Mouse (Mus musculus): ENCODE measurements at regions not wholly inside any gene's neighbourhood (a gene's known extent, or its start where the extent isn't known, plus 50 kb on each side); places are given as distances from the start of the nearest gene placed in this dataset.

GRCm38 (mm10) chr2:57613243-57613642, 375.8 kb downstream of the Gpd2 start:
- no peak for DNase-seq (ENCODE audit: low spot score)

DNA sequence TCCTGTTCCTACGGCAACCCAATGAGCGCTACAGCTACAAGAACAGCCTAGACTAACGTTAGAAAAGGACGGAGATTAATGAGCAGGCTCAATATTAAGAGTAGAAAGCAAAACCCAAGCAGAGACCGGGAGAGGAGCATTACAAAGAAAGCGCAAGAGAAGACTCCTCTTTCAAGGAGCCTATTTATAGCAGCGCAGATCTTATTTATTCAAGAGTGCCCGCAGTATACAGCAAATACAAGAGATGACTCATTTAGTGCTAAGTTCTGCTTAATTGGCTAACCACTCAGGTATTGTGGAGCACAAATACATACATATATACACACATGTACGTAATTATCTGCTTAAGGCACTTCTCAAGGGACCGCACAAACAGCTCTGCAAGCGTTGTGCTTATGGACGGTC, 377.2 kb downstream of the Gpd2 start:
- DNase-seq (ENCODE audit: low spot score) = no peak

GRCm38 (mm10) chr2:57616525-57617225, 379.2 kb downstream of the Gpd2 start:
- peak; percentile 3 for DNase-seq (ENCODE audit: low spot score)

DNA sequence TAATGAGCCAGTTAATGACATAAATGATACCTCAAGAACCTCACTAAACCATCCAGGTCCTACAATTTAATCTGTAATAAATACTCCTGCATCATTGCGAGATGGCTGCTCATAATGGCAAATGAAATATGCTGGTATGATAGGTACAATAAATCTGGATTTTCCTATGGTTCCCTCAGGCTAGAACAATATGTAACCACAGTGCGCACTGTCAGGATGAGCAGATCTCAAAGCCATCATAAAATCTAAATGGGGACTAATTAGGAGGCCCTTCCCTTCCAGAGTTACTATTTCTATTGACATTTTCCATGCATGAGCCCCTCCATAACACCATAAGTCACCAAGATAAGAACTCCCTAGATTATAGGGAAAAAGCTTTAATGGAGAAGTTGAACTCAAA, 379.8 kb downstream of the Gpd2 start:
- no peak for DNase-seq (ENCODE audit: low spot score)

- no peak for DNase-seq (ENCODE audit: low spot score)
Observed at GRCm38 (mm10) chr2:57644117-57644516, 353.6 kb upstream of the Galnt5 start.

DNA sequence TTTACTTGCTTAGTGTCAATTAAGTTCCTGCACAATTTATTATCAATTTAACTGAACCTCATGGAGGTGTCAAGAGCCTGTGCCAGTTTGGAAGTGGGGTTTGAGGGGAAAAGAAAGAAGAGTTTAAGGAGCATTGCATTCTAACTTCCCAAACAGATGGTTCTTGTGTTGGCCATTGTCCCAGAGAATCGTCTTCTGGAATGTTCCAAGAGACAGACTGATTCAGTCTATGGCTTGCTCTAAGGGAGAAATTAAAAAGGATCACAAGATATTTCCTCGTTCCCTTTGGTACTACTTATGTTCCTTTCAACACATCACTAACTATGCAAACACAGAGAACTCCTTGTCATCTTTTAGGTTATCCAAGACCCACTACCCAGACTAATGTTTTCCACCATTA, 353.1 kb upstream of the Galnt5 start:
- DNase-seq (ENCODE audit: low spot score) = no peak

GRCm38 (mm10) chr2:57649002-57649401, 348.7 kb upstream of the Galnt5 start:
- DNase-seq (ENCODE audit: low spot score) = no peak

DNA sequence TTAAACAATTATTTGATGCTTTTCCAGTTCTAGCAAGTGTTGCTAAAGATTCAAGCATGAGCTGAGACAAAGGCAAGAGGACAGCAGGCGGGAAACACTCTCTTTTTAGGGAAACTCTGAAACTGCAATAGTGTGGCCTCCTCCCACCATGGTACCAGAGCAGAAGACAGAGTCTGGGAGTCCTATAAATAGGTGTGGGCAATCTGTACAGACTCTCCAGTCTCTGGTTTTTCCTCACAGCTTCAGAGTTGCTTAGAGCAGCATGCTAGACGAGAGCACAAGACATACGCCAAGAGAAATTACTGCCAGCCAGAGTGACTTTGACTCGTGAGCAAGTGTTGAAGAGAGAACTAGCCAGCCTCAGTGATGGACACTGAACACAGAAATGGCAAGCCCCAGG, 340.3 kb upstream of the Galnt5 start:
- no peak for DNase-seq (ENCODE audit: low spot score)

- DNase-seq (ENCODE audit: low spot score) = no peak
Observed at GRCm38 (mm10) chr2:57661838-57662237, 335.8 kb upstream of the Galnt5 start.

DNA sequence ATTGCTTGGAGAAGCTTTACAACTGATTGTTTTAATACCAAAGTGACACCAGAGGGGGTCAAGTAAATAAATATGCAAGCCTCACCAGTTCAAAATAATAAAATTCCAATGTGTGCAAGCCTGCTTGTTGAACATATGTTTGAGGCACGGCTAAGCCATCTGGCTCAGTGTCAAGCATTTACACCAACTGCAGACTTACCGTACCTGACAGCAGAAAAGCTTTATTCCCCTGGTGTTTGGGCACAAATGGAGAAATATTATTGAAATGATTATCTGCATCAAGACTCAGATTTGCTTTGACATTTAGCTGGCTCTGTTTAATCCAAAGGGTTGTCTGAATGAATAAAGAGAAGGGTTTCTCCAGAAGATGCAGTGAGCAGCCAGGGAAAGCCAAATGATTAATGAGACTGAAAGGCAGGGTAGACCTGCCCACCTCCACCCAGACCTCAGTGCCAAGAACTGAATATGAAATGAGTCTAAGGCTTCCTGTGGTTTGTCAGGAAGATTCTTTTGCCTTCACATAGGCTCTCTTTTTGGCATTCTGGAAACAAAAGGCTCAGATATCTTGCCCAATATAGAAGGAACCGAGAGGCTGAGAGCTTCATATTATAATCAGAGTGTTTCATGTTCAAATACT, 325.6 kb upstream of the Galnt5 start:
- no peak for DNase-seq (ENCODE audit: low spot score)

DNA sequence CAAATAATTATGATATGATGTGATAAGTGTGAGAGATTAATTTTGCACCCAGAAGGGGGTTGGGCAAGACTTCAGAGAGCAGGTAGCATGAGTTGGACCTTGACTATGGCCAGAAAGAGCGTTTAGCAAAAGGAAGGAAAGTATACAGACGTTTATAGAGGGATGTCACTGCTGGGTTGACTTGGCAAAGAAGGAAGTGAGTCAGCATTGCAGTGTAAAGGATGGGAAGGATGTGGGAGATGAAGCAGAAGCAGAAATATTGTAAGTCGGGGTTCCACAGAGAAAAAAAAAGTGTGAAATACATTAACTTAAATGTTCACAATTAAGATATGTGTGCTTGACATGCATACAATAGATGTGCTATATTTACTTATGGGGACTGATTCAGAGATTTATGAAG, 307.8 kb upstream of the Galnt5 start:
- no peak for DNase-seq (ENCODE audit: low spot score)

- no peak for DNase-seq (ENCODE audit: low spot score)
Observed at GRCm38 (mm10) chr2:57696992-57697772, 300.5 kb upstream of the Galnt5 start.

GRCm38 (mm10) chr2:57698659-57699061, 299.0 kb upstream of the Galnt5 start:
- DNase-seq (ENCODE audit: low spot score) = peak; percentile 6

GRCm38 (mm10) chr2:57699226-57699625, 298.5 kb upstream of the Galnt5 start:
- no peak for DNase-seq (ENCODE audit: low spot score)

- DNase-seq (ENCODE audit: low spot score) = no peak
Observed at GRCm38 (mm10) chr2:57716754-57717510, 280.8 kb upstream of the Galnt5 start.
